Mouse (Mus musculus): ENCODE measurements around the gene Ubn1. TPM values are rescaled to one million over a fixed set of nuclear protein-coding genes. Genes with fewer than 3 reads are reported as not detected.

The Ubn1 gene
- polyA plus RNA-seq (2015; fragmentation: Nextera tagmentation; extraction: Ambion mirVana): 20.9 and 22.9 TPM in 2 replicates

DNA sequence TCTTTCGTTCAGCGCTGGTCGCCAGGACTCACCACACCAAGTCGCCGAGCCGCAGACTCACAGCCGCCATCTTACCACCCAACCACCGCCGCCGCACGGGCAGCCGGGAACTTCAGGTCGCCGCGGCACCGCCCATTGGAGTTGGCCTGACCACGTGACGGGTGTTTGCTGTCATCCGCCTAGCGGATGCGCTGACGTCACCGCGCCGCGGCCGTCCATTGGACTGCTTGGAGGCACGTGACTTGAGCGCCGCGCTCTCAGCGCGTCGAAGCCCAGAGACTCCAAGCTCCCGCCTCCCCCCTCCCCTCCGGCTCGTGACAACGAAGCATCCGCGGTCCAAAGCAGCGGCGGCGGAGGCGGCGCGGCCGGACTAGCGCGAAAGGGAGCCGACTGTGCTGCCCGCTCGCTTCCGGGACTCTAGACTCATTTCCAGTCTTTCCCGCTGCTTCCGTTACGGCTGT is at the start of gene Ubn1, which contains the start of gene Glyr1:
Ubn1 (plus strand) TSS at position 284 of the 461 bp plus-strand sequence.
Glyr1 (minus strand) TSS at position 90 of the 461 bp plus-strand sequence.
- 0% methylated on average over 56 of the region's 56 CpGs for WGBS
- H3K4me3 ChIP-seq: peak within 1 kb of the TSS; percentile 95
- H3K36me3 ChIP-seq: peaks cover 39% of the 10 kb centered on the region
- no peaks in the 10 kb centered on the region for H3K9me3 ChIP-seq
- peak; percentile 99 for ATAC-seq (ENCODE audit: insufficient number of reproducible peaks, insufficient read depth, low FRiP score, low TSS enrichment, low read depth)
- peak within 1 kb of the TSS; percentile 96 for H3K27ac ChIP-seq
- H3K9ac ChIP-seq: peak within 1 kb of the TSS; percentile 96
- H3K4me2 ChIP-seq: peak within 1 kb of the TSS; percentile 94
- no peaks in the 10 kb centered on the region for H3K27me3 ChIP-seq
- H3K4me1 ChIP-seq: peaks cover 26% of the 10 kb centered on the region

- Histone ChIP-seq H3K36me3 (no peaks in the 10 kb centered on the region), H3K4me2 (no peak overlapping the region), H3K27me3 (no peaks in the 10 kb centered on the region), H3K4me3 (no peak overlapping the region), H3K4me1 (0 out of 2 replicates have a peak, but pooled peaks cover 4% of the 10 kb centered on the region), H3K27ac (no peak overlapping the region), H3K9ac (no peak overlapping the region), H3K9me3 (no peaks in the 10 kb centered on the region)
- WGBS: 64% methylated on average over 3 of the region's 3 CpGs
- ATAC-seq (ENCODE audit: insufficient number of reproducible peaks, insufficient read depth, low FRiP score, low TSS enrichment, low read depth): no peak
Observed at GRCm38 (mm10) chr16:5000611-5001010, 49.2 kb upstream of the Ubn1 start.

DNA sequence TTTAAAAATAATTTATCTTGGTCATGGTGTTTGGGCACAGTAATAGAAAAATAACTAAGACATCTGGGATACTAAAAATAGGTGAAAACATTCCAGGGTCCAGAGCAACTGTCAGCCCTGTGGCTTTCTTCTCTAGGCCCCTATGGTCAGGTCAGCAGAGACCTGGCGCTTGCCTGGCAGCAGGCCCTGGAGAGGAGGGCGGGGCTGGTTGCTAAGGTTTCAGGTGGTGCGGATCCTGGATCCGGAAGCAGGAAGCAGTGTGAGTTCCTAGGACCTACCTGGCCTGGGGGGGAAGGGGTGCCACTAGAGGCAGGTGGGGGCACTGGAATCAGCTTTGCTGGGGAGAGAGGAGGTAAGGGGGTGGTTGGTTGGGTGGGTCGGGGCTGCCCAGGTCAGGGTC is 42.8 kb upstream of the Ubn1 start, which contains the start of gene Smim22:
Smim22 (plus strand) TSS at position 222 of the 400 bp plus-strand sequence.
- Histone ChIP-seq H3K4me2 (peak within 1 kb of the TSS; percentile 17; the same call in 1 of the 2 replicates), H3K4me3 (no peak within 1 kb of the TSS), H3K9me3 (no peaks in the 10 kb centered on the region), H3K27ac (no peak within 1 kb of the TSS), H3K27me3 (no peaks in the 10 kb centered on the region), H3K9ac (0 out of 2 replicates have a peak within 1 kb of the TSS, but pooled peaks have one; percentile 36), H3K4me1 (peaks cover 5% of the 10 kb centered on the region), H3K36me3 (peaks cover 18% of the 10 kb centered on the region)
- no peak for ATAC-seq (ENCODE audit: insufficient number of reproducible peaks, insufficient read depth, low FRiP score, low TSS enrichment, low read depth)
- 37% methylated on average over 5 of the region's 5 CpGs for WGBS

GRCm38 (mm10) chr16:5007492-5007891 is 42.4 kb upstream of the Ubn1 start:
- no peak for ATAC-seq (ENCODE audit: insufficient number of reproducible peaks, insufficient read depth, low FRiP score, low TSS enrichment, low read depth)
- H3K9me3 ChIP-seq: no peaks in the 10 kb centered on the region
- H3K27ac ChIP-seq: no peak overlapping the region
- H3K4me3 ChIP-seq: no peak overlapping the region
- peaks cover 18% of the 10 kb centered on the region for H3K36me3 ChIP-seq
- no peaks in the 10 kb centered on the region for H3K27me3 ChIP-seq
- peak overlapping the region; percentile 17; the same call in 1 of the 2 replicates for H3K4me2 ChIP-seq
- 0 out of 2 replicates have a peak overlapping the region, but pooled peaks have one; percentile 36 for H3K9ac ChIP-seq
- WGBS: 48% methylated on average over 6 of the region's 6 CpGs
- H3K4me1 ChIP-seq: peaks cover 9% of the 10 kb centered on the region

DNA sequence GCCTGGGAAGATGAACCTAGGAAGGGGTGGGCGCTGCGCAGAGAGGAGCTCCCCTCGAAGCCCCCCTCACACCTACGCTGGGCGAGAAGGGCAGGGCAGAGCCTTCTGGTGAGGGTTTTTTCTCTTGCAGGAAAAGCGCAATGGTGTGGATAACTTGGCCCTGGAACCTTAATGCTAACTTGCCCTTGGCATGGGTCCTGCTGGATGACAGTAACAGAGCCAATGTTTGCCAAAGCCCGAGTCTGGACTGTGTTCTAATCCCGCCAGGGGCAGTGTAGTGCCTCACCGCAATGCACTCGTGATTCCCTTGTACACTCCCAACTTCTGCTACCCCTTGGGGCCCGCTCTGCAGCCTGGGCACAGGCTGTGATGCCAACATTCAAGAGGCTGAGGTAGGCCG is 41.8 kb upstream of the Ubn1 start:
- 79% methylated on average over 12 of the region's 12 CpGs for WGBS
- ATAC-seq (ENCODE audit: insufficient number of reproducible peaks, insufficient read depth, low FRiP score, low TSS enrichment, low read depth): no peak
- H3K27ac ChIP-seq: no peak overlapping the region
- no peak overlapping the region for H3K9ac ChIP-seq
- H3K36me3 ChIP-seq: peaks cover 18% of the 10 kb centered on the region
- H3K9me3 ChIP-seq: no peaks in the 10 kb centered on the region
- peaks cover 14% of the 10 kb centered on the region for H3K4me1 ChIP-seq
- H3K4me2 ChIP-seq: no peak overlapping the region
- no peak overlapping the region for H3K4me3 ChIP-seq
- no peaks in the 10 kb centered on the region for H3K27me3 ChIP-seq

GRCm38 (mm10) chr16:5010371-5010935 is 39.4 kb upstream of the Ubn1 start:
- Histone ChIP-seq H3K36me3 (peaks cover 31% of the 10 kb centered on the region), H3K4me1 (peaks cover 14% of the 10 kb centered on the region), H3K27ac (no peak overlapping the region), H3K9me3 (no peaks in the 10 kb centered on the region), H3K4me3 (no peak overlapping the region), H3K9ac (no peak overlapping the region), H3K4me2 (no peak overlapping the region), H3K27me3 (no peaks in the 10 kb centered on the region)
- no peak for ATAC-seq (ENCODE audit: insufficient number of reproducible peaks, insufficient read depth, low FRiP score, low TSS enrichment, low read depth)
- WGBS: 90% methylated on average over 10 of the region's 10 CpGs

- Histone ChIP-seq H3K27ac (no peak overlapping the region), H3K9ac (no peak overlapping the region), H3K9me3 (no peaks in the 10 kb centered on the region), H3K4me3 (no peak overlapping the region), H3K4me2 (no peak overlapping the region), H3K27me3 (no peaks in the 10 kb centered on the region), H3K4me1 (peaks cover 14% of the 10 kb centered on the region), H3K36me3 (peaks cover 40% of the 10 kb centered on the region)
- whole genome bisulfite sequencing: 83% methylated on average over 7 of the region's 7 CpGs
- ATAC-seq (ENCODE audit: insufficient number of reproducible peaks, insufficient read depth, low FRiP score, low TSS enrichment, low read depth): no peak
Observed at GRCm38 (mm10) chr16:5011285-5011684, 38.6 kb upstream of the Ubn1 start.

DNA sequence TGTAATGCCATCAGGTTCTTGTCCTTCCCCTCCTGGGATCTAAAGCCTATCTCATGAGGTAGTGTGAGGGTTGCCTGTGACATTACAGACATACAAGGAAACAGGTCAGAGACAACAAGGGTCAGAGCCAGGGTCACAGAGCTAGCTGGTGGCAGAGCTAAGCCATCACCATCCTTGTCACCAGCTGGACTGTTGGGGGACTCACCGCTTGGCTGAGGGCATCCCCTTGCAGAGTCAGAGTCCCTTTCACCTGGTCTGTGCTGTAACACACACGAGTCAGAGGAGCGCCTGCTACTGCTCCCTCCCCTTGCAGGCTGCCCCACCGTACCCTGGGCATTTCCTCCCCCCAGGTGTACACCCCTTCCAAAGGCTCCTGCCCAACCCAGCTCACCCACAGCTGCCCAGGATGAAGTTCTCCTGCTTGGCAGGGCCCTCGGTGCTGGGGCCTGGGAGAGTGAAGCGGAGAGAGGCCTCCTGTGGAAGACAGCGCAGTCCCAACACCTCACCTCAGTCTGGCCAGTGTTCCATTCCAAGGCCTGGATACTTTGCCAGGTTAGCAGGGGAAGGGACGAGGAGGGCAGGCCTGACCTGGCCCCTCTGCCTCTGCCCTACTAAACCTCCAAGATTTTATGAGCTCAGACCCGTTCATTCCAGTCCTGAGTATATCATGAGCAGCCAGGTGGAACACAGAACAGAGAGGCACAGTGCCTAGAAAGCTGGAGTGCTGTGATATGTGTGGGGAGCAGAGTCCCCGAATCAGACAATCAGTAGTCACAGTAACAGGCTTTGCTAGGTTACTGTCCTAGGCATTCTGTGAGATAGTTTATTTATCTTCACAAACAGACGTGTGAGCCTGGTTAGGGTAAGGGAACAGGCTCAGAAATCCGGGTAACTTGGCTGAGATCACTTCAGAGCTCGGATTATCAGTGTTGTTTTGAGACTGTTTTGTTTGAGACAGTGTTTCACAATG is 37.5 kb upstream of the Ubn1 start:
- Histone ChIP-seq H3K36me3 (peaks cover 50% of the 10 kb centered on the region), H3K4me3 (peak overlapping the region; percentile 70), H3K4me1 (peaks cover 14% of the 10 kb centered on the region), H3K9me3 (no peaks in the 10 kb centered on the region), H3K9ac (peak overlapping the region; percentile 81), H3K27me3 (no peaks in the 10 kb centered on the region), H3K4me2 (peak overlapping the region; percentile 83), H3K27ac (no peak overlapping the region)
- 55% methylated on average over 13 of the region's 13 CpGs for WGBS
- ATAC-seq (ENCODE audit: insufficient number of reproducible peaks, insufficient read depth, low FRiP score, low TSS enrichment, low read depth): no peak

GRCm38 (mm10) chr16:5013054-5013838 is 36.6 kb upstream of the Ubn1 start, which contains the start of gene Rogdi:
TSS of gene Rogdi (minus strand) at chr16:5013553.
- peak; percentile 99 for ATAC-seq (ENCODE audit: insufficient number of reproducible peaks, insufficient read depth, low FRiP score, low TSS enrichment, low read depth)
- Histone ChIP-seq H3K27me3 (no peaks in the 10 kb centered on the region), H3K9me3 (no peaks in the 10 kb centered on the region), H3K27ac (peak within 1 kb of the TSS; percentile 39; the same call in 1 of the 2 replicates), H3K4me1 (peaks cover 14% of the 10 kb centered on the region), H3K4me3 (peak within 1 kb of the TSS; percentile 70), H3K4me2 (peak within 1 kb of the TSS; percentile 83), H3K9ac (peak within 1 kb of the TSS; percentile 81), H3K36me3 (peaks cover 57% of the 10 kb centered on the region)
- WGBS: under 1% methylated on average over 61 of the region's 63 CpGs

- Histone ChIP-seq H3K4me3 (no peak overlapping the region), H3K9ac (no peak overlapping the region), H3K9me3 (no peaks in the 10 kb centered on the region), H3K27ac (no peak overlapping the region), H3K4me2 (no peak overlapping the region), H3K36me3 (peaks cover 61% of the 10 kb centered on the region), H3K27me3 (no peaks in the 10 kb centered on the region), H3K4me1 (peaks cover 14% of the 10 kb centered on the region)
- WGBS: 87% methylated on average over 4 of the region's 4 CpGs
- ATAC-seq (ENCODE audit: insufficient number of reproducible peaks, insufficient read depth, low FRiP score, low TSS enrichment, low read depth): no peak
Observed at GRCm38 (mm10) chr16:5014578-5014977, 35.3 kb upstream of the Ubn1 start.

DNA sequence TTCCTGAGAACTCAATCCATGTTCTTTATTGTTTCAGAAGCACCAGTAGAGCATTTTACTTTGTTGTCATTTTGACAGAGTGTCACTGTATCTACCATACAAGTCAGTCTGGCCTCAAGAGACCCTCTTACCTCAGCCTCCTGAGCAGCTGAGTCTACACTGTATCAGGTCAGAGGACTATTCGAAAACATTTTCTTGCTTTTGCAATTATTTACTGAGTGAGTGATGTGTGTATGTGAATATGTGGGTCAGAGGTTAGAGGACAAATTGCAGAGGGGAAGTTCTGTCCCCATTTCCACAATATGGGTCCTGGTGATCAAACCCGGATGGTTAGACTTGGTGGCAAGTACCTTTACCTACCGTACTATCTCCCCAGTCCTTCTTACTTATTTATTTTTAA is 25.8 kb upstream of the Ubn1 start:
- WGBS: 93% methylated on average over 3 of the region's 3 CpGs
- no peak overlapping the region for H3K4me2 ChIP-seq

More for the DNA sequence above, 25.8 kb upstream of the Ubn1 start:
- Histone ChIP-seq H3K4me1 (no peaks in the 10 kb centered on the region), H3K4me3 (no peak overlapping the region), H3K27ac (no peak overlapping the region), H3K27me3 (no peaks in the 10 kb centered on the region), H3K36me3 (peaks cover 97% of the 10 kb centered on the region), H3K9ac (no peak overlapping the region), H3K9me3 (no peaks in the 10 kb centered on the region)
- no peak for ATAC-seq (ENCODE audit: insufficient number of reproducible peaks, insufficient read depth, low FRiP score, low TSS enrichment, low read depth)

Data from embryonic facial prominence, embryonic 13.5 days (tissue).